Mouse (Mus musculus) cerebellum, adult 2 months (tissue): Measurements from ENCODE around the gene Ttc38. TPM values are rescaled to one million over a fixed set of nuclear protein-coding genes. Genes with fewer than 3 reads are reported as not detected.

Experiments
- DNase-seq, 2 experiments: peaks; one replicate each; pipeline ENCODE4 v3.0.0; 2021
- H3K27ac ChIP-seq: fragments of 200-500 bp; 2 replicates; pipeline ENCODE4 v1.5.1; 2012; ENCODE audit warnings: low read length, control low read depth, inconsistent platforms; ENCODE audit not compliant: insufficient read depth
- H3K27me3 ChIP-seq: fragments of 200-500 bp; 2 replicates; pipeline ENCODE4 v1.6.1; 2012; ENCODE audit warnings: inconsistent platforms, mild to moderate bottlenecking, low read length, moderate library complexity; ENCODE audit not compliant: control insufficient read depth, insufficient read depth
- H3K4me1 ChIP-seq: fragments of 200-500 bp; 2 replicates; pipeline ENCODE4 v1.6.1; 2011; ENCODE audit warnings: low read length; ENCODE audit not compliant: control insufficient read depth, insufficient read depth
- H3K4me3 ChIP-seq: fragments of 200-500 bp; replicated peaks from 2 replicates; pipeline ENCODE3; 2011; ENCODE audit warnings: mild to moderate bottlenecking, low read depth, low read length, control low read depth; ENCODE audit not compliant: insufficient read depth
- CTCF ChIP-seq: fragments of 200-500 bp; IDR thresholded peaks from 2 replicates; pipeline ENCODE4 v1.5.1; 2011; ENCODE audit warnings: low read depth, mild to moderate bottlenecking, control low read depth, low read length, moderate library complexity, borderline replicate concordance; ENCODE audit not compliant: insufficient read depth
- POLR2A ChIP-seq: fragments of 200-500 bp; IDR thresholded peaks from 2 replicates; pipeline ENCODE4 v1.6.1; 2011; ENCODE audit warnings: low read length, control low read depth, borderline replicate concordance; ENCODE audit not compliant: insufficient read depth
- WGBS: fragments of 180-500 bp; shearing (Covaris S2); methylation state at CpG from one replicate; pipeline ENCODE4 v1.1.7; 2018; 5-methylcytosine and 5-hydroxymethylcytosine counted together
- polyA plus RNA-seq: library from polyadenylated mRNA; depleted of rRNA; stranded (reverse); fragments of >200 nt; gene quantifications from 2 replicates; pipeline ENCODE4 v1.2.3, GENCODE M21; 2012

Gene Ttc38
- polyA plus RNA-seq, 1 experiment: 5.1 TPM

- no peak for DNase-seq
- no peak overlapping the region for H3K27ac ChIP-seq
- TF ChIP-seq POLR2A: no peak
- no peak for TF ChIP-seq CTCF
- 74% methylated on average over 5 of the region's 5 CpGs for WGBS
- peaks cover 3% of the 10 kb centered on the region; the same call in 1 of the 2 replicates for H3K4me1 ChIP-seq
- H3K27me3 ChIP-seq: no peaks in the 10 kb centered on the region
- no peak overlapping the region for H3K4me3 ChIP-seq
These were observed 2.6 kb upstream of the Ttc38 start for GRCm38 (mm10) chr15:85829470-85829869.

- 48% methylated on average over 8 of the region's 8 CpGs for WGBS
- Histone ChIP-seq H3K27ac (peak overlapping the region; percentile 66), H3K27me3 (no peaks in the 10 kb centered on the region), H3K4me1 (peaks cover 3% of the 10 kb centered on the region), H3K4me3 (peak overlapping the region; percentile 94)
- DNase-seq: no peak
- TF ChIP-seq POLR2A (no peak), CTCF (no peak)
These were observed 493 bp downstream of the Ttc38 start for GRCm38 (mm10) chr15:85832599-85832998.

GRCm38 (mm10) chr15:85835335-85835734, 3.2 kb downstream of the Ttc38 start:
- no peak for TF ChIP-seq POLR2A
- peak; percentile 15; the same call in 1 of the 2 replicates for TF ChIP-seq CTCF
- Histone ChIP-seq H3K27ac (no peak overlapping the region), H3K4me3 (no peak overlapping the region), H3K27me3 (no peaks in the 10 kb centered on the region), H3K4me1 (peaks cover 3% of the 10 kb centered on the region)
- whole genome bisulfite sequencing: 60% methylated on average over 3 of the region's 3 CpGs
- no peak for DNase-seq

GRCm38 (mm10) chr15:85836887-85837286, 4.8 kb downstream of the Ttc38 start:
- DNase-seq: no peak
- H3K27me3 ChIP-seq: no peaks in the 10 kb centered on the region
- TF ChIP-seq POLR2A: no peak
- TF ChIP-seq CTCF: no peak
- no peak overlapping the region for H3K27ac ChIP-seq
- no peak overlapping the region for H3K4me3 ChIP-seq
- 92% methylated on average over 5 of the region's 5 CpGs for WGBS
- H3K4me1 ChIP-seq: peaks cover 3% of the 10 kb centered on the region

- TF ChIP-seq CTCF: peak; percentile 49
- TF ChIP-seq POLR2A: no peak
- no peaks in the 10 kb centered on the region for H3K27me3 ChIP-seq
- DNase-seq: no peak
- WGBS: 47% methylated on average over 6 of the region's 6 CpGs
- H3K4me3 ChIP-seq: no peak overlapping the region
- peaks cover 15% of the 10 kb centered on the region for H3K4me1 ChIP-seq
- H3K27ac ChIP-seq: no peak overlapping the region
These were observed 8.9 kb downstream of the Ttc38 start for GRCm38 (mm10) chr15:85840983-85841382.

- Histone ChIP-seq H3K27me3 (no peaks in the 10 kb centered on the region), H3K4me1 (peaks cover 15% of the 10 kb centered on the region), H3K27ac (no peak overlapping the region), H3K4me3 (no peak overlapping the region)
- WGBS: 82% methylated on average over 5 of the region's 5 CpGs
- TF ChIP-seq POLR2A (no peak), CTCF (no peak)
- DNase-seq: no peak
These were observed 9.8 kb downstream of the Ttc38 start for GRCm38 (mm10) chr15:85841796-85842360.

GRCm38 (mm10) chr15:85845071-85845470, 13.0 kb downstream of the Ttc38 start:
- no peaks in the 10 kb centered on the region for H3K27me3 ChIP-seq
- H3K4me3 ChIP-seq: no peak overlapping the region
- peaks cover 15% of the 10 kb centered on the region for H3K4me1 ChIP-seq
- no peak overlapping the region for H3K27ac ChIP-seq
- TF ChIP-seq CTCF (no peak), POLR2A (no peak)
- DNase-seq: peak; percentile 59 to 79

GRCm38 (mm10) chr15:85851656-85852392, 19.7 kb downstream of the Ttc38 start:
- TF ChIP-seq CTCF: no peak; the same call in 1 of the 2 replicates
- Histone ChIP-seq H3K27ac (no peak overlapping the region), H3K4me1 (peaks cover 7% of the 10 kb centered on the region), H3K27me3 (no peaks in the 10 kb centered on the region), H3K4me3 (no peak overlapping the region)
- 39% methylated on average over 12 of the region's 12 CpGs for WGBS
- DNase-seq: peak; percentile 45 to 46
